Mouse (Mus musculus) midbrain, embryonic 16.5 days (tissue): ENCODE data around the gene Cacna1b. TPM values are rescaled to one million over a fixed set of nuclear protein-coding genes. Genes with fewer than 3 reads are reported as not detected.

Experiments used
- ATAC-seq: fragments of 200-750 bp; cut with Nextera tagmentation; 2 replicates; pipeline ENCODE4 v1.8.0; 2017; ENCODE audit warnings: moderate TSS enrichment
- H3K27ac ChIP-seq: fragments of 300-500 bp; sonication (generic); 2 replicates; pipeline ENCODE4 v1.5.1; 2014; ENCODE audit warnings: mild to moderate bottlenecking, low read length, mixed read lengths
- H3K27me3 ChIP-seq: fragments of 300-500 bp; sonication (generic); 2 replicates; pipeline ENCODE4 v1.6.1; 2014; ENCODE audit warnings: low read depth, low read length, mixed read lengths; ENCODE audit not compliant: control insufficient read depth, insufficient read depth
- H3K36me3 ChIP-seq: fragments of 300-500 bp; sonication (generic); 2 replicates; pipeline ENCODE4 v1.6.1; 2014; ENCODE audit warnings: mild to moderate bottlenecking, low read length, moderate library complexity, mixed read lengths; ENCODE audit not compliant: control insufficient read depth, insufficient read depth
- H3K4me1 ChIP-seq: fragments of 300-500 bp; sonication (generic); 2 replicates; pipeline ENCODE4 v1.6.1; 2014; ENCODE audit warnings: mild to moderate bottlenecking, low read length, mixed read lengths; ENCODE audit not compliant: control insufficient read depth, insufficient read depth
- H3K4me2 ChIP-seq: fragments of 300-500 bp; sonication (generic); 2 replicates; pipeline ENCODE4 v1.6.1; 2014; ENCODE audit warnings: mild to moderate bottlenecking, low read length, mixed read lengths
- H3K4me3 ChIP-seq: fragments of 300-500 bp; sonication (generic); 2 replicates; pipeline ENCODE4 v1.5.1; 2014; ENCODE audit warnings: low read depth, mild to moderate bottlenecking, low read length, moderate library complexity, mixed read lengths
- H3K9ac ChIP-seq: fragments of 300-500 bp; sonication (generic); 2 replicates; pipeline ENCODE4 v1.6.1; 2014; ENCODE audit warnings: low read depth, low read length, mixed read lengths
- H3K9me3 ChIP-seq: fragments of 300-500 bp; sonication (generic); replicated peaks from 2 replicates; pipeline ENCODE4 v1.6.1; 2014; ENCODE audit warnings: mild to moderate bottlenecking, low read length, mixed read lengths; ENCODE audit not compliant: control insufficient read depth, poor library complexity, severe bottlenecking
- WGBS: fragments of 180-500 bp; shearing (Covaris S2); extraction: QIAGEN DNeasy Blood & Tissue Kit; methylation state at CpG from one replicate; pipeline ENCODE4 v1.1.7; 2014; 5-methylcytosine and 5-hydroxymethylcytosine counted together
- polyA plus RNA-seq: library from polyadenylated mRNA; unstranded; fragments of >200 nt; fragmentation: Nextera tagmentation; extraction: Ambion mirVana; gene quantifications from 2 replicates; pipeline ENCODE4 v1.2.1, GENCODE M21; 2015

Gene Cacna1b
- polyA plus RNA-seq, 1 experiment from 2014 or later = 15.1 TPM

- Histone ChIP-seq H3K9ac (no peak overlapping the region), H3K4me1 (no peaks in the 10 kb centered on the region), H3K36me3 (peaks cover 49% of the 10 kb centered on the region), H3K4me3 (no peak overlapping the region), H3K27ac (no peak overlapping the region), H3K4me2 (no peak overlapping the region), H3K27me3 (no peaks in the 10 kb centered on the region), H3K9me3 (no peaks in the 10 kb centered on the region)
- no peak for ATAC-seq
- 95% methylated on average over 6 of the region's 6 CpGs for WGBS
These were observed 114.4 kb downstream of the Cacna1b start for GRCm38 (mm10) chr2:24648503-24648902.

- WGBS = 90% methylated on average over 5 of the region's 5 CpGs
- no peak overlapping the region for H3K4me3 ChIP-seq
- no peaks in the 10 kb centered on the region for H3K27me3 ChIP-seq
- ATAC-seq = no peak
- H3K9me3 ChIP-seq = no peaks in the 10 kb centered on the region
- no peak overlapping the region for H3K4me2 ChIP-seq
- no peak overlapping the region for H3K9ac ChIP-seq
- peaks cover 43% of the 10 kb centered on the region for H3K36me3 ChIP-seq
- no peaks in the 10 kb centered on the region for H3K4me1 ChIP-seq
- no peak overlapping the region for H3K27ac ChIP-seq
These were observed 116.4 kb downstream of the Cacna1b start for GRCm38 (mm10) chr2:24646452-24647146.

- no peak overlapping the region for H3K4me3 ChIP-seq
- no peaks in the 10 kb centered on the region for H3K27me3 ChIP-seq
- H3K4me1 ChIP-seq = peaks cover 7% of the 10 kb centered on the region; the same call in 1 of the 2 replicates
- no peak overlapping the region for H3K27ac ChIP-seq
- no peak overlapping the region for H3K4me2 ChIP-seq
- H3K9me3 ChIP-seq = no peaks in the 10 kb centered on the region
- H3K36me3 ChIP-seq = peaks cover 23% of the 10 kb centered on the region
- H3K9ac ChIP-seq = no peak overlapping the region
- 82% methylated on average over 7 of the region's 7 CpGs for WGBS
- ATAC-seq = no peak
These were observed 120.1 kb downstream of the Cacna1b start for GRCm38 (mm10) chr2:24642834-24643233.

- Histone ChIP-seq H3K27me3 (no peaks in the 10 kb centered on the region), H3K4me3 (no peak overlapping the region), H3K9ac (no peak overlapping the region), H3K36me3 (peaks cover 24% of the 10 kb centered on the region), H3K9me3 (no peaks in the 10 kb centered on the region), H3K27ac (peak overlapping the region; percentile 12; the same call in 1 of the 2 replicates), H3K4me2 (no peak overlapping the region), H3K4me1 (peaks cover 7% of the 10 kb centered on the region; the same call in 1 of the 2 replicates)
- peak; percentile 52 for ATAC-seq
- WGBS = 33% methylated on average over 14 of the region's 14 CpGs
These were observed 124.6 kb downstream of the Cacna1b start for GRCm38 (mm10) chr2:24638102-24638954.

- 93% methylated on average over 6 of the region's 6 CpGs for WGBS
These were observed 129.3 kb downstream of the Cacna1b start for GRCm38 (mm10) chr2:24633645-24634044.

GRCm38 (mm10) chr2:24617141-24617540, 145.8 kb downstream of the Cacna1b start:
- Histone ChIP-seq H3K4me3 (no peak overlapping the region), H3K27ac (no peak overlapping the region), H3K27me3 (no peaks in the 10 kb centered on the region), H3K9ac (no peak overlapping the region), H3K4me1 (no peaks in the 10 kb centered on the region), H3K9me3 (no peaks in the 10 kb centered on the region), H3K36me3 (peaks cover 25% of the 10 kb centered on the region), H3K4me2 (no peak overlapping the region)
- WGBS = 84% methylated on average over 4 of the region's 4 CpGs
- ATAC-seq = no peak

More at GRCm38 (mm10) chr2:24633645-24634044, 129.3 kb downstream of the Cacna1b start:
- H3K9me3 ChIP-seq = no peaks in the 10 kb centered on the region
- H3K27ac ChIP-seq = no peak overlapping the region
- H3K4me2 ChIP-seq = no peak overlapping the region
- no peak overlapping the region for H3K4me3 ChIP-seq
- peaks cover 37% of the 10 kb centered on the region for H3K36me3 ChIP-seq
- H3K9ac ChIP-seq = no peak overlapping the region
- no peak for ATAC-seq
- no peaks in the 10 kb centered on the region for H3K27me3 ChIP-seq
- peaks cover 5% of the 10 kb centered on the region; the same call in 1 of the 2 replicates for H3K4me1 ChIP-seq

GRCm38 (mm10) chr2:24609789-24610188, 153.2 kb downstream of the Cacna1b start:
- WGBS = 89% methylated on average over 7 of the region's 7 CpGs
- Histone ChIP-seq H3K9me3 (no peaks in the 10 kb centered on the region), H3K4me1 (no peaks in the 10 kb centered on the region), H3K27me3 (no peaks in the 10 kb centered on the region), H3K4me3 (no peak overlapping the region), H3K9ac (no peak overlapping the region), H3K27ac (no peak overlapping the region), H3K36me3 (peaks cover 33% of the 10 kb centered on the region; the same call in 1 of the 2 replicates), H3K4me2 (no peak overlapping the region)
- no peak for ATAC-seq

- H3K4me2 ChIP-seq = no peak overlapping the region
- H3K27me3 ChIP-seq = no peaks in the 10 kb centered on the region
- 0 out of 2 replicates have a peak, but pooled peaks have one; percentile 4 for ATAC-seq
- H3K36me3 ChIP-seq = peaks cover 31% of the 10 kb centered on the region; the same call in 1 of the 2 replicates
- no peaks in the 10 kb centered on the region for H3K4me1 ChIP-seq
- no peaks in the 10 kb centered on the region for H3K9me3 ChIP-seq
- 46% methylated on average over 7 of the region's 7 CpGs for WGBS
- H3K4me3 ChIP-seq = no peak overlapping the region
- H3K9ac ChIP-seq = no peak overlapping the region
- H3K27ac ChIP-seq = no peak overlapping the region
These were observed 154.2 kb downstream of the Cacna1b start for GRCm38 (mm10) chr2:24608765-24609138.
